Mouse (Mus musculus) stomach, postnatal 0 days (tissue): ENCODE data around the gene Ddn. TPM values are rescaled to one million over a fixed set of nuclear protein-coding genes. Genes with fewer than 3 reads are reported as not detected.

Experiments used
- ATAC-seq: fragments of 200-750 bp; cut with Nextera tagmentation; 2 replicates; pipeline ENCODE4 v1.8.0; 2017; ENCODE audit not compliant: low FRiP score, low TSS enrichment
- DNase-seq: peaks from one replicate; pipeline ENCODE4 v3.0.0-alpha.2; 2016; ENCODE audit warnings: low spot score
- H3K27ac ChIP-seq: fragments of 300-500 bp; sonication (generic); replicated peaks from 2 replicates; pipeline ENCODE4 v1.5.1; 2014; ENCODE audit warnings: mild to moderate bottlenecking, control low read depth
- H3K27me3 ChIP-seq: fragments of 300-500 bp; sonication (generic); 2 replicates; pipeline ENCODE4 v1.6.1; 2014; ENCODE audit warnings: low read length; ENCODE audit not compliant: control insufficient read depth, insufficient read depth
- H3K36me3 ChIP-seq: fragments of 300-500 bp; sonication (generic); 2 replicates; pipeline ENCODE4 v1.6.1; 2014; ENCODE audit warnings: low read length, mixed read lengths; ENCODE audit not compliant: control insufficient read depth, insufficient read depth
- H3K4me1 ChIP-seq: fragments of 300-500 bp; sonication (generic); replicated peaks from 2 replicates; pipeline ENCODE4 v1.6.1; 2014; ENCODE audit warnings: antibody characterized with exemption; ENCODE audit not compliant: control insufficient read depth, insufficient read depth
- H3K4me2 ChIP-seq: fragments of 300-500 bp; sonication (generic); replicated peaks from 2 replicates; pipeline ENCODE4 v1.6.1; 2014; ENCODE audit warnings: low read depth, mild to moderate bottlenecking, control low read depth, moderate library complexity
- H3K4me3 ChIP-seq: fragments of 300-500 bp; sonication (generic); 2 replicates; pipeline ENCODE4 v1.5.1; 2014; ENCODE audit warnings: low read depth, low read length, control low read depth
- H3K9ac ChIP-seq: fragments of 300-500 bp; sonication (generic); 2 replicates; pipeline ENCODE4 v1.6.1; 2014; ENCODE audit warnings: mild to moderate bottlenecking, low read length, control low read depth, mixed read lengths
- H3K9me3 ChIP-seq: fragments of 300-500 bp; sonication (generic); 2 replicates; pipeline ENCODE4 v1.6.1; 2016; ENCODE audit warnings: low read length; ENCODE audit not compliant: control insufficient read depth
- CTCF ChIP-seq: IDR thresholded peaks from 2 replicates; pipeline ENCODE4 v1.5.1; 2016; ENCODE audit warnings: antibody characterized with exemption, low read depth, mild to moderate bottlenecking, moderate library complexity
- EP300 ChIP-seq: optimal IDR thresholded peaks from 2 replicates; pipeline ENCODE3; 2016; ENCODE audit warnings: antibody characterized with exemption
- WGBS: fragments of 180-500 bp; shearing (Covaris S2); extraction: QIAGEN DNeasy Blood & Tissue Kit; methylation state at CpG from one replicate; pipeline ENCODE4 v1.1.7; 2014; 5-methylcytosine and 5-hydroxymethylcytosine counted together
- polyA plus RNA-seq: library from polyadenylated mRNA; unstranded; fragments of >200 nt; fragmentation: Nextera tagmentation; extraction: Ambion mirVana; gene quantifications from 2 replicates; pipeline ENCODE4 v1.2.1, GENCODE M21; 2015

Ddn gene
- polyA plus RNA-seq, 1 experiment from 2014 or later: not detected

DNA sequence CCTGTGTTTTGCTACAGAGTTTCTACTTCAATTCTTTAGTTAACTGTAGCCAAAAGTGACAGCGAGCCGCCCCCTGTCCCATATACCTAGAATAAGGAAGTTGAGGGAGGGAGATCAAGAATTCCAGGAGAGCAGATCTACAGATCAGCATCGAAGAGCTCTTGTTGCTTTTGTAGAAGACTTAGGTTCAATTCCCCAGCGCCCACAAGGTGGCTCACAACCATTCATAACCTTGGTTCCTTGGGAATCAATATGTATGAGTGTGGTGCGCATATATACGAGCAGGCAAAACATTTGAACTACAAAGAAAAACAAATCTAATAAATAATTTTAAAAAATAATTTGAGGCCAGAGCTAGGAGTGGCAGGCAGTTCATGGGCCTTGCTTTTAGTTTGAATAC lies 28.1 kb downstream of the Ddn start:
- TF ChIP-seq EP300 (no peak), CTCF (peak; percentile 29)
- WGBS: 33% methylated on average over 6 of the region's 6 CpGs
- no peak for ATAC-seq

GRCm38 (mm10) chr15:98780573-98780972 lies 28.7 kb downstream of the Ddn start:
- TF ChIP-seq EP300 (no peak), CTCF (peak; percentile 49)
- Histone ChIP-seq H3K27ac (no peak overlapping the region), H3K36me3 (no peaks in the 10 kb centered on the region), H3K4me3 (no peak overlapping the region), H3K9ac (no peak overlapping the region), H3K9me3 (no peaks in the 10 kb centered on the region), H3K27me3 (peaks cover 31% of the 10 kb centered on the region; the same call in 1 of the 2 replicates), H3K4me1 (peaks cover 5% of the 10 kb centered on the region; the same call in 1 of the 2 replicates), H3K4me2 (0 out of 2 replicates have a peak overlapping the region, but pooled peaks have one; percentile 1)
- DNase-seq: peak; percentile 50
- 7% methylated on average over 13 of the region's 13 CpGs for WGBS
- peak; percentile 25; the same call in 1 of the 2 replicates for ATAC-seq

More for the DNA sequence above, 28.1 kb downstream of the Ddn start:
- Histone ChIP-seq H3K9me3 (no peaks in the 10 kb centered on the region), H3K4me1 (peaks cover 4% of the 10 kb centered on the region; the same call in 1 of the 2 replicates), H3K36me3 (no peaks in the 10 kb centered on the region), H3K4me2 (no peak overlapping the region), H3K27ac (no peak overlapping the region), H3K4me3 (no peak overlapping the region), H3K27me3 (peaks cover 25% of the 10 kb centered on the region; the same call in 1 of the 2 replicates), H3K9ac (no peak overlapping the region)
- no peak for DNase-seq

DNA sequence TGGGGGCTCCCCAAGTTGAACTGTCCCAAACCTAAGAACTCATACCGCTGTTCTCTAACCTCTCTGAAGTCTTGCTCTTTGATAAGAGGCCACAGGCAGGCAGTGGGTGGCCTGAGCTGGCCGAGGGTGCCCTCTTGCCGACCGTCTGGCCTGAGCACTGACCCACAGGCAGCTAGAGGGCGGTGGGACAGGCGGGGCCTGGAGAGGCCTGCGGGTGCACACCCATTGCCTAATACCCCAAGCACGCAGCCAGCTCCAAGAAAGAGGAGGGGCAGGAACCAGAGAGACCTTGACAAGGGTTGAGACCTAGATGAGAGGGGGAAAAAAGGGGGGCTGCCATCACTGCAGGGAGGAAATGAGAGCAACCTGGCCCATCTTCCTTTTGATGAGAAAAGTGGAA lies 29.2 kb downstream of the Ddn start:
- Histone ChIP-seq H3K27me3 (peaks cover 31% of the 10 kb centered on the region; the same call in 1 of the 2 replicates), H3K4me2 (0 out of 2 replicates have a peak overlapping the region, but pooled peaks have one; percentile 1), H3K4me3 (no peak overlapping the region), H3K27ac (no peak overlapping the region), H3K36me3 (no peaks in the 10 kb centered on the region), H3K9me3 (no peaks in the 10 kb centered on the region), H3K9ac (no peak overlapping the region), H3K4me1 (peaks cover 5% of the 10 kb centered on the region; the same call in 1 of the 2 replicates)
- peak; percentile 48; the same call in 1 of the 2 replicates for ATAC-seq
- 8% methylated on average over 8 of the region's 8 CpGs for WGBS
- peak; percentile 17 for DNase-seq
- no peak for TF ChIP-seq EP300
- TF ChIP-seq CTCF: peak; percentile 37

- Histone ChIP-seq H3K4me2 (no peak overlapping the region), H3K4me1 (peaks cover 5% of the 10 kb centered on the region; the same call in 1 of the 2 replicates), H3K9ac (no peak overlapping the region), H3K9me3 (no peaks in the 10 kb centered on the region), H3K27me3 (peaks cover 31% of the 10 kb centered on the region; the same call in 1 of the 2 replicates), H3K4me3 (no peak overlapping the region), H3K36me3 (no peaks in the 10 kb centered on the region), H3K27ac (no peak overlapping the region)
- ATAC-seq (no peak), DNase-seq (no peak)
- TF ChIP-seq CTCF (no peak), EP300 (no peak)
- 16% methylated on average over 8 of the region's 11 CpGs for WGBS
These were observed 30.5 kb downstream of the Ddn start for GRCm38 (mm10) chr15:98778806-98779205.

DNA sequence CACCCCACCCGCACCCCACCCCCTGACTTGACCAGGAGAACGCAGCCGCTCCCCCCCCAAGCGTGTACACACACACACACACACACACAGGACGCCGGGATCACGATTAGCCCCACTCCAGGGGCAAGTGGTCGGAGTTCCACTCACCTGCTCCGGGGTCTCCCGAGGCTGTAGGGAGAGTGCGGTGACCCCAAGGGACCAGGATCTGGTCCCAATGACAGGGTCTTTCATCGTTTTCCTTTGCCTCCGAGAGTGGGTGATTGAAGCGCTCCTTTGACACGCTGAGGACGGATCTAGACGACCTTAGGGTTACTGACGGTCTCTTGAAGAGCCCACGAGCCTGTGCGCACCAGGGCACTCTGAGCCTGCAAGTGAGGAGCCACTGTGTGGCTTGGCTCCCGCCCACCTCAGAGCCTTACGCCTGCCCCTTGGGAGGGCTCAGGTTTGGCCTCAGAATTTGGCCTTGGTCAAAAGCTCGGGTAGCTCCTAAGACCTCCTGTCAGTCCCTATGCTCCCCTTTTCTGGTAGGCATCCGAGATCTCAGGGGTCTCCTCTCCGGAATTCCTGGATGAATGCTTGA lies 31.0 kb downstream of the Ddn start:
- WGBS: 2% methylated on average over 23 of the region's 25 CpGs
- H3K4me1 ChIP-seq: peaks cover 5% of the 10 kb centered on the region; the same call in 1 of the 2 replicates

GRCm38 (mm10) chr15:98777762-98778161 lies 31.5 kb downstream of the Ddn start, which contains the start of gene Wnt10b:
Gene Wnt10b, minus strand, starts transcription at chr15:98778150.
- DNase-seq: peak; percentile 43
- TF ChIP-seq CTCF (no peak), EP300 (no peak)
- H3K9me3 ChIP-seq: no peaks in the 10 kb centered on the region
- H3K27me3 ChIP-seq: peaks cover 31% of the 10 kb centered on the region; the same call in 1 of the 2 replicates
- WGBS: 1% methylated on average over 31 of the region's 33 CpGs
- H3K27ac ChIP-seq: no peak within 1 kb of the TSS
- no peaks in the 10 kb centered on the region for H3K36me3 ChIP-seq
- no peak for ATAC-seq
- peaks cover 5% of the 10 kb centered on the region; the same call in 1 of the 2 replicates for H3K4me1 ChIP-seq
- H3K4me2 ChIP-seq: peak within 1 kb of the TSS; percentile 46
- H3K9ac ChIP-seq: no peak within 1 kb of the TSS
- H3K4me3 ChIP-seq: peak within 1 kb of the TSS; percentile 31

More for the DNA sequence above, 31.0 kb downstream of the Ddn start:
- Histone ChIP-seq H3K4me3 (peak overlapping the region; percentile 31), H3K9me3 (no peaks in the 10 kb centered on the region), H3K4me2 (peak overlapping the region; percentile 46), H3K27ac (no peak overlapping the region), H3K36me3 (no peaks in the 10 kb centered on the region), H3K27me3 (peaks cover 31% of the 10 kb centered on the region; the same call in 1 of the 2 replicates), H3K9ac (no peak overlapping the region)
- ATAC-seq (no peak), DNase-seq (no peak)
- no peak for TF ChIP-seq EP300
- no peak for TF ChIP-seq CTCF
